Mouse (Mus musculus) limb, embryonic 10.5 days (tissue): Measurements from ENCODE around the gene Sstr4. TPM values are rescaled to one million over a fixed set of nuclear protein-coding genes. Genes with fewer than 3 reads are reported as not detected.
A peak's percentile ranks its signal among the peaks of the same experiment; 100 is the strongest.

Experiments used
- DNase-seq: peaks from one replicate; pipeline ENCODE4 v3.0.0-alpha.2; 2017; ENCODE audit warnings: low spot score
- H3K27ac ChIP-seq: fragments of 300-500 bp; sonication (generic); 2 replicates; pipeline ENCODE4 v1.5.1; 2016; ENCODE audit warnings: mild to moderate bottlenecking
- H3K27me3 ChIP-seq: fragments of 300-500 bp; sonication (generic); 2 replicates; pipeline ENCODE4 v1.6.1; 2016; ENCODE audit warnings: low read depth, mild to moderate bottlenecking; ENCODE audit not compliant: poor library complexity, severe bottlenecking
- H3K36me3 ChIP-seq: fragments of 300-500 bp; sonication (generic); 2 replicates; pipeline ENCODE4 v1.6.1; 2016; ENCODE audit warnings: mild to moderate bottlenecking, moderate library complexity
- H3K4me1 ChIP-seq: fragments of 300-500 bp; sonication (generic); 2 replicates; pipeline ENCODE4 v1.6.1; 2016
- H3K4me3 ChIP-seq: fragments of 300-500 bp; sonication (generic); 2 replicates; pipeline ENCODE4 v1.5.1; 2016; ENCODE audit warnings: mild to moderate bottlenecking, moderate library complexity
- H3K9me3 ChIP-seq: fragments of 300-500 bp; sonication (generic); replicated peaks from 2 replicates; pipeline ENCODE4 v1.6.1; 2016; ENCODE audit warnings: mild to moderate bottlenecking
- WGBS: fragments of 180-500 bp; shearing (Covaris S2); methylation state at CpG from one replicate; pipeline ENCODE4 v1.1.7; 2016; 5-methylcytosine and 5-hydroxymethylcytosine counted together
- polyA plus RNA-seq: library from polyadenylated mRNA; unstranded; fragments of >200 nt; fragmentation: Nextera tagmentation; extraction: Ambion mirVana; gene quantifications from 2 replicates; pipeline ENCODE4 v1.2.1, GENCODE M21; 2016

The Sstr4 gene
- polyA plus RNA-seq, 1 experiment from 2014 or later, result 0.26 TPM

GRCm38 (mm10) chr2:148398901-148399685, 3.9 kb downstream of the Sstr4 start:
- no peak for DNase-seq
- Histone ChIP-seq H3K27ac (no peak overlapping the region), H3K4me3 (no peak overlapping the region), H3K36me3 (no peaks in the 10 kb centered on the region), H3K27me3 (peaks cover 57% of the 10 kb centered on the region), H3K4me1 (peaks cover 15% of the 10 kb centered on the region), H3K9me3 (no peaks in the 10 kb centered on the region)
- WGBS, result 88% methylated on average over 5 of the region's 5 CpGs

DNA sequence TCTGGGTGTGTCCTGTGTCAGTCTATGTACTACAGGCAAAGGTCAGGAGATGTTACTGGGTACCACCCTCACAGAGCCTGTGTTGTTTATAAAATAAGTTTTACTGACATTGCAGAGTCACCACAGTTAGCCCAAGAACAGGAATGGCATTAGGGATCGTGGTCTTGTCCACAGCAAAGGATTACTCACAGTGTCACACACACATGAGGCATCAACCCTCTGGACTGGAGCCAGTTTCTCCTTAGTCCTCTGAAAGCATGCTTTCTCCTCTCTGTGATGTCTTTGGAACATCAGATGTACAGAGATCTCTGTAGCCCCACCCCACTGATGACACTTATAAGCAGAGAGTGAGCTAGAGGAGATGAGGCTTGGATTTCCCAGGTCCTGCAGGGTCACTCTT, 7.1 kb downstream of the Sstr4 start:
- Histone ChIP-seq H3K4me3 (no peak overlapping the region), H3K36me3 (no peaks in the 10 kb centered on the region), H3K27ac (no peak overlapping the region), H3K9me3 (no peaks in the 10 kb centered on the region), H3K4me1 (peaks cover 15% of the 10 kb centered on the region), H3K27me3 (peaks cover 58% of the 10 kb centered on the region)
- DNase-seq, result peak; percentile 11
- 81% methylated on average over 1 of the region's 1 CpGs for WGBS

DNA sequence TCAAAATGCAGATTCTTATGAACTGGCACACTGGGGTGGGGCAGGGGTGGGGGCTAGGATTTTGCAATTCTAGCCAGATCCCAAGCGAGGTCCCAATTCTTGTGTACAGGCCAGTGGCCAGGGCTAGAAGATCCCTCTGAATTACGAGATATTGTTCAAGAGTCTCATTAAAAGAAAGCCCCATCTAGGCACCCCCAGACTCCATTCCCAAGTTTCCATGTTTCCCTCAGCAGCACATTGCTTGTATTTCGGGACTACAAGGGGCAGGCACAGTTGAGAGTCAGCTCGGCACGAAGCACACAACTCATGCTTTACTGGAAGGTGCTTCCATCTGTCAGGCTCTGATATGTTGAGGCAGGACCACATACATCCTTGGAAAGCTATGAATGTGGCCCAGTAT, 9.8 kb downstream of the Sstr4 start:
- H3K9me3 ChIP-seq, result no peaks in the 10 kb centered on the region
- DNase-seq, result no peak
- peaks cover 32% of the 10 kb centered on the region for H3K4me1 ChIP-seq
- peaks cover 67% of the 10 kb centered on the region for H3K27me3 ChIP-seq
- H3K4me3 ChIP-seq, result no peak overlapping the region
- no peak overlapping the region for H3K27ac ChIP-seq
- no peaks in the 10 kb centered on the region for H3K36me3 ChIP-seq
- 78% methylated on average over 5 of the region's 5 CpGs for WGBS

- peaks cover 67% of the 10 kb centered on the region for H3K27me3 ChIP-seq
- H3K4me1 ChIP-seq, result peaks cover 32% of the 10 kb centered on the region
- no peaks in the 10 kb centered on the region for H3K9me3 ChIP-seq
- no peak overlapping the region for H3K27ac ChIP-seq
- peak; percentile 47 for DNase-seq
- H3K4me3 ChIP-seq, result peak overlapping the region; percentile 51
- H3K36me3 ChIP-seq, result no peaks in the 10 kb centered on the region
- WGBS, result 13% methylated on average over 34 of the region's 34 CpGs
Observed at GRCm38 (mm10) chr2:148406160-148406970, 11.2 kb downstream of the Sstr4 start.

- Histone ChIP-seq H3K27ac (peak overlapping the region; percentile 11; the same call in 1 of the 2 replicates), H3K9me3 (no peaks in the 10 kb centered on the region), H3K36me3 (no peaks in the 10 kb centered on the region), H3K4me3 (peak overlapping the region; percentile 51), H3K27me3 (peaks cover 67% of the 10 kb centered on the region), H3K4me1 (peaks cover 32% of the 10 kb centered on the region)
- DNase-seq, result peak; percentile 56
- WGBS, result 6% methylated on average over 55 of the region's 55 CpGs
Observed at GRCm38 (mm10) chr2:148406971-148407869, 12.1 kb downstream of the Sstr4 start.

DNA sequence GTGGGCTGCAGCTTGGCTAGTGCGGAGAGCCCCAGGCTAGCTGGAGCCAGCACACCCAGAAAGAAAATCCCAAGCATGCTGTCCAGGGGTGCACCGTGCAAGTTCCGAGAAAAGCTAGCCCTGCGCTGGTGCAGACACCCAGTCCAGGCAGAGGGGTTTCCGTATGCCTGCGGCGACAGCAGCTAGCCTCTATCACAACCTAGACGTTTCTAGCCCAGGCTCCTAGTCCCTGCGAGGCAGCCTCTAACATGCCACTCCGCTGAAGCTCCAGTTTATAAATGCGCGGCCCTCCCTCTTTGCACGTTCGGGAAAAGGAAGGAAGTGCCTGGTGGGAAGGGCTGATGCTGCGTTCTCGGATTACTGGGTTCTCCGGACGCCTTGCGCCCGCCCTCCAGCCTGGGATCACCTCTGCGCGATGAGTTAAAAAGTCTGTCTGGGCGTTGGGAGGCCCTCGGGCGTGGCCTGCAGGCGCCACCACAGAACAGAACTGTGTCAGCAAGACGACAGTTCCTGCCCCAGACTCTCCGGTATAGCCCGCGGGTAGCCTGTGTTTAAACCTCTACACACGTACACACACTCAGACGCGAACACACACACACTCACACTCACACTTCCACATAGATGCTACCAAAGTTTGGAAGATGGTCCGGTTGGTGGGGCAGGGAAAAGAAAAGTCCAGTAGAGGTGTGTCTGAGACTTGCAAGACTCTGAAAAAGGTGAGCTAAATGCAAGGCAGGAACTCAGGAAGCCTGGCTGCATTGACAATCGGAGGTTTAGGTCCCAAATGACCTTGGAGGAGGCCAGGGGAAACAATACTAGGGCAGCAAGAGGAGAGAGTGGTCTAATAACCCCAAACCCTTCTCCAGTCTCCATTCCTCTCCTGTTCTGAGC, 13.0 kb downstream of the Sstr4 start, which contains the start of gene Thbd:
Thbd (minus strand) TSS at position 319 of the 891 bp plus-strand sequence.
- Histone ChIP-seq H3K27me3 (peaks cover 62% of the 10 kb centered on the region), H3K9me3 (no peaks in the 10 kb centered on the region), H3K4me1 (peaks cover 32% of the 10 kb centered on the region), H3K36me3 (no peaks in the 10 kb centered on the region), H3K4me3 (peak within 1 kb of the TSS; percentile 51), H3K27ac (peak within 1 kb of the TSS; percentile 11; the same call in 1 of the 2 replicates)
- 4% methylated on average over 35 of the region's 35 CpGs for WGBS
- peak; percentile 60 for DNase-seq

DNA sequence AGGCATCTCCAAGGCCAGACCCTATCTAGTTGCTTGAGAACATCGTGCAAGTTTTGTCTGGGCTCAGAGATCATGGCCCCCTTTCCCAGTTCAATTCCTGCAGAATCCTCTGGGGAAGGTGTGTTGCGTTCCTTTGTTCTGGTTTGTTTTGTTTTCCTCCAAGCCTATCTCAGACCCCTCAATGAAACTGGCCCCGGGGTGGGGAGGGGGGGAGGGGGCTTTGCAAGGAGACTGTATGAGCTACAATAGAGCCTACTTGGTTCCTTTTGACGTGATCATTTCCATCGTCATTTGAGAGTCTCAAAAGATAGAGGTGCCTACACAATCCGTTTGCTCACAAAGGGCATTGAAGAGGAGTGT, 13.6 kb downstream of the Sstr4 start:
- Histone ChIP-seq H3K9me3 (no peaks in the 10 kb centered on the region), H3K27ac (no peak overlapping the region), H3K27me3 (peaks cover 56% of the 10 kb centered on the region), H3K36me3 (no peaks in the 10 kb centered on the region), H3K4me1 (peaks cover 32% of the 10 kb centered on the region), H3K4me3 (no peak overlapping the region)
- WGBS, result 21% methylated on average over 6 of the region's 6 CpGs
- no peak for DNase-seq

DNA sequence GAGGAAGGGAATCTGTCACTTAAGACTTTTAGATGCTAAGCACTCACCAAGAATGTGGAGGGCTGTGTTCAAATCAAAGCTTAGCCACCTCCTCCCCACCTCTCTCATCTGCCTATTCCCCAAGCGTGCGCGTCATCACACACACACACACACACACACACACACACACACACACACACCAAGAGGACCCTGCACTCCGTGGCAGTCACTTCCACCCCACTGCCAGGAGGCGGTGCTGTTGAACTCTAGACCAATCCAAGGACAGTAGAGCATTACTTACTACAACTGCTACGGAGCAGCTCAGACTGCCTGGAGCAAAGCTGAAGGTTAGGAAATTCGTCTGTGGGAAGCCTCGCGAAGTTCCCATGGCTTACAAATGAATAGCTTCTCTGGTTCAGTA, 14.0 kb downstream of the Sstr4 start:
- 38% methylated on average over 9 of the region's 9 CpGs for WGBS
- DNase-seq, result peak; percentile 68
- peaks cover 52% of the 10 kb centered on the region for H3K27me3 ChIP-seq

DNA sequence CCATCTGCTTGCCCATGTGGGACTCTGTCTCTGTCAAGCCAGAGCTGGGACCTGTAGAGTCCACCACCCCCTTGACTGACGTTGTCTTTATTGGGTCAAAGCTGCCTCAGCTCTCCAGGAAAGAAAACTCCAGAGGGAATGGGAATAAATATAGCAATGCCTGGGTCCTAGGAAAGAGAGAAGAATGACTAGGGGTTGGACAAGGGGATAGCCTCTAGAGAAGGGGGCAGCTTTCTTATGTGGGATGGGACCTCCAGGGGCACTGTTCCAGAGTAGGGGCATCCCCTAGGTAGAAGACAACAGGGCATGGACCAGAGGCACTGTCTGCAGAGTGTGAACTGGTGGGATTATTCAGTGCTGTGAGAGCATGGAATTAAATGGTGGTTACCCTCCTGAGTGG, 14.7 kb downstream of the Sstr4 start:
- peaks cover 45% of the 10 kb centered on the region for H3K27me3 ChIP-seq
- no peaks in the 10 kb centered on the region for H3K9me3 ChIP-seq
- no peak for DNase-seq
- no peak overlapping the region for H3K27ac ChIP-seq
- H3K4me3 ChIP-seq, result no peak overlapping the region
- peaks cover 32% of the 10 kb centered on the region for H3K4me1 ChIP-seq
- 91% methylated on average over 1 of the region's 1 CpGs for WGBS
- H3K36me3 ChIP-seq, result no peaks in the 10 kb centered on the region

More for the DNA sequence above, 14.0 kb downstream of the Sstr4 start:
- H3K27ac ChIP-seq, result no peak overlapping the region
- no peak overlapping the region for H3K4me3 ChIP-seq
- H3K4me1 ChIP-seq, result peaks cover 32% of the 10 kb centered on the region
- H3K9me3 ChIP-seq, result no peaks in the 10 kb centered on the region
- H3K36me3 ChIP-seq, result no peaks in the 10 kb centered on the region

DNA sequence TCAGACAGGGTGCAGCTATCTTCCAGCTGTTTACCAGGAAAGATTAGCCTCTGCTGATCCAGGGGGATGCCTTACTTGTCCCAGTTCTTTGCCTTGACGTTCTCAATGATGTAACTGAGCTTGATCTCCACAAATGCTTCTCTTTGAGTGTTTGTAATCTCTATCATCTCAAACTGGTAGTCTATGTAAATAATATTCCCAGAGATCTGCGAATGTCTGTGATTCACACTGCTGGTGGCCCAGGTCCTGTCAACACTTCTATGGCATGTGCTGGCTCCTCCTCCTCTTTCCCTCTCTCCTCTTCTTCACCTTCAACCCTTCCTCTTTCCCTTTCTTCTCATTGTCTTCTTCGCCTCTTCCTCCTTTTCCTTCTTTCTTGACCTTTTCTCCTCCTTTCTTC, 24.0 kb downstream of the Sstr4 start:
- DNase-seq, result no peak
- 82% methylated on average over 3 of the region's 3 CpGs for WGBS

DNA sequence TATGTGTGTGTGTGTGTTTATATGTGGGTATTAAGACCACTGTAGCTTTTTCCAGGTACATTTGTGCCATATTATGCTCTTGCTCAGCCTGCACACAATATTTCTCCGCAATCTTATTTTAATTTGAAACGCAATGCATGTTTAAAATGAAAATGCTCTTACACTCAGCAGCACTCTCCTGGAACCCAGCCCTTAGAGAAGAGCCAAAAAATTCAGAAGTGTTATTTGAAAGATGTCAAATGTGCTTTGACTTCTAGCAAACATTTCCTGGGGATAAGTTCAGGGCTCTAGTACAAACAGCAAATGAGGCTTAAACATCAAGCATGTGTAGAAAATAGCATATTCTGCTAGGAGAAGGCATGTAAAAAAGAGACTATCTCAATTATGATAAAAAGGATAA, 24.6 kb downstream of the Sstr4 start:
- 95% methylated on average over 2 of the region's 2 CpGs for WGBS
- no peaks in the 10 kb centered on the region for H3K9me3 ChIP-seq

More for the DNA sequence above, 24.0 kb downstream of the Sstr4 start:
- Histone ChIP-seq H3K27me3 (no peaks in the 10 kb centered on the region), H3K4me1 (no peaks in the 10 kb centered on the region), H3K4me3 (no peak overlapping the region), H3K27ac (no peak overlapping the region), H3K36me3 (no peaks in the 10 kb centered on the region), H3K9me3 (no peaks in the 10 kb centered on the region)

DNA sequence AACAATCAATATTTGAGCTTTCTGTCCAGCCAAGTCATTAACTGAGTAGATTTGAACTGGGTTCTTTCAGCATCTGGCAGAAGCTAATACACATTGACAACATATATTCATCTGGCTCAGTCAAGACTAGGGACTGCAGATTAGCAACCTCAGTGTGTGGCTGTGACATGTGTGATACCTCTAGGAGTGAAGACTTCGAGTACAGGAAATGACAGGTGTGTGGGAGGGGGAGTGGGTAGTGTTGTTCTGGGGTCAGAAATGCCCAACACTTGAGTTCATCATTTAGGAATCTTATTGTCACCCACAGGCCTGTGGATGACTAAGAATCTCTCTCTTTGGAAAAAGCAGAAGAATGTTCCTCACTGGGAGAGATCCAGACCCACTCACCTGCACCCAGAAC, 26.0 kb downstream of the Sstr4 start:
- H3K4me3 ChIP-seq, result no peak overlapping the region
- H3K27ac ChIP-seq, result no peak overlapping the region
- no peaks in the 10 kb centered on the region for H3K27me3 ChIP-seq
- no peaks in the 10 kb centered on the region for H3K36me3 ChIP-seq
- no peaks in the 10 kb centered on the region for H3K4me1 ChIP-seq
- no peak for DNase-seq
- 58% methylated on average over 1 of the region's 1 CpGs for WGBS
- H3K9me3 ChIP-seq, result no peaks in the 10 kb centered on the region

More for the DNA sequence above, 24.6 kb downstream of the Sstr4 start:
- Histone ChIP-seq H3K4me3 (no peak overlapping the region), H3K4me1 (no peaks in the 10 kb centered on the region), H3K27me3 (no peaks in the 10 kb centered on the region), H3K36me3 (no peaks in the 10 kb centered on the region), H3K27ac (no peak overlapping the region)
- DNase-seq, result no peak
